Mouse (Mus musculus) intestine, embryonic 16.5 days (tissue): ENCODE results near the gene Samd1. TPM values are rescaled to one million over a fixed set of nuclear protein-coding genes. Genes with fewer than 3 reads are reported as not detected.
"Not testable (repeated sequence)": the region's sequence is repeated elsewhere in the genome, so short reads cannot be mapped to it uniquely, and the experiment has no call there.

ENCODE experiments used
- ATAC-seq: fragments of 200-750 bp; cut with Nextera tagmentation; 2 replicates; pipeline ENCODE4 v1.8.0; 2017; ENCODE audit warnings: moderate TSS enrichment, moderate library complexity
- H3K27ac ChIP-seq: fragments of 300-500 bp; sonication (generic); 2 replicates; pipeline ENCODE4 v1.5.1; 2014; ENCODE audit warnings: mild to moderate bottlenecking, low read length
- H3K27me3 ChIP-seq: fragments of 300-500 bp; sonication (generic); replicated peaks from 2 replicates; pipeline ENCODE4 v1.6.1; 2014; ENCODE audit warnings: low read length, control low read depth, mixed read lengths; ENCODE audit not compliant: control insufficient read depth, insufficient read depth
- H3K36me3 ChIP-seq: fragments of 300-500 bp; sonication (generic); 2 replicates; pipeline ENCODE4 v1.6.1; 2014; ENCODE audit warnings: low read length, control low read depth; ENCODE audit not compliant: control insufficient read depth, insufficient read depth
- H3K4me1 ChIP-seq: fragments of 300-500 bp; sonication (generic); 2 replicates; pipeline ENCODE4 v1.6.1; 2014; ENCODE audit warnings: low read length, control low read depth, mixed read lengths; ENCODE audit not compliant: control insufficient read depth, insufficient read depth
- H3K4me2 ChIP-seq: fragments of 300-500 bp; sonication (generic); 2 replicates; pipeline ENCODE4 v1.6.1; 2014; ENCODE audit warnings: low read depth, low read length, control low read depth
- H3K4me3 ChIP-seq: fragments of 300-500 bp; sonication (generic); 2 replicates; pipeline ENCODE4 v1.5.1; 2014; ENCODE audit warnings: mild to moderate bottlenecking, low read length
- H3K9ac ChIP-seq: fragments of 300-500 bp; sonication (generic); 2 replicates; pipeline ENCODE4 v1.6.1; 2014; ENCODE audit warnings: low read depth, low read length
- H3K9me3 ChIP-seq: fragments of 300-500 bp; sonication (generic); 2 replicates; pipeline ENCODE4 v1.6.1; 2016; ENCODE audit warnings: low read length, control low read depth; ENCODE audit not compliant: control insufficient read depth
- WGBS: fragments of 180-500 bp; shearing (Covaris S2); extraction: QIAGEN DNeasy Blood & Tissue Kit; methylation state at CpG from one replicate; pipeline ENCODE4 v1.1.7; 2014; 5-methylcytosine and 5-hydroxymethylcytosine counted together
- polyA plus RNA-seq: library from polyadenylated mRNA; unstranded; fragments of >200 nt; fragmentation: Nextera tagmentation; extraction: Ambion mirVana; gene quantifications from 2 replicates; pipeline ENCODE4 v1.2.1, GENCODE M21; 2015

The Samd1 gene
- polyA plus RNA-seq, 1 experiment from 2014 or later, result 5.8 TPM

- WGBS, result under 1% methylated on average over 30 of the region's 30 CpGs
- Histone ChIP-seq H3K36me3 (no peaks in the 10 kb centered on the region), H3K4me2 (peak overlapping the region; percentile 92), H3K4me3 (peak overlapping the region; percentile 66), H3K27ac (peak overlapping the region; percentile 89), H3K4me1 (peaks cover 26% of the 10 kb centered on the region), H3K9me3 (no peaks in the 10 kb centered on the region), H3K9ac (peak overlapping the region; percentile 83), H3K27me3 (no peaks in the 10 kb centered on the region)
- ATAC-seq, result peak; percentile 88
These were observed 7.2 kb downstream of the Samd1 start for GRCm38 (mm10) chr8:84004533-84005201.

GRCm38 (mm10) chr8:84005502-84005901, 8.0 kb downstream of the Samd1 start:
- not testable (repeated sequence) for H3K27ac ChIP-seq, H3K4me3 ChIP-seq, H3K27me3 ChIP-seq, ATAC-seq, H3K36me3 ChIP-seq, H3K9ac ChIP-seq, H3K9me3 ChIP-seq
- H3K4me2 ChIP-seq, result peak overlapping the region; percentile 92; the same call in 1 of the 2 replicates
- 95% methylated on average over 7 of the region's 7 CpGs for WGBS
- peaks cover 30% of the 10 kb centered on the region for H3K4me1 ChIP-seq

GRCm38 (mm10) chr8:84008362-84008761, 10.9 kb downstream of the Samd1 start:
- Histone ChIP-seq H3K27ac (no peak overlapping the region), H3K4me1 (peaks cover 39% of the 10 kb centered on the region), H3K4me3 (no peak overlapping the region), H3K9me3 (no peaks in the 10 kb centered on the region), H3K4me2 (no peak overlapping the region), H3K36me3 (no peaks in the 10 kb centered on the region), H3K27me3 (peaks cover 27% of the 10 kb centered on the region), H3K9ac (no peak overlapping the region)
- no peak for ATAC-seq
- WGBS, result 34% methylated on average over 7 of the region's 7 CpGs

GRCm38 (mm10) chr8:84009876-84010275, 12.4 kb downstream of the Samd1 start:
- Histone ChIP-seq H3K9ac (no peak overlapping the region), H3K4me3 (peak overlapping the region; percentile 7; the same call in 1 of the 2 replicates), H3K36me3 (no peaks in the 10 kb centered on the region), H3K4me1 (peaks cover 29% of the 10 kb centered on the region), H3K27ac (no peak overlapping the region), H3K4me2 (no peak overlapping the region), H3K9me3 (no peaks in the 10 kb centered on the region), H3K27me3 (peaks cover 27% of the 10 kb centered on the region)
- ATAC-seq, result no peak
- 2% methylated on average over 11 of the region's 11 CpGs for WGBS

GRCm38 (mm10) chr8:84010625-84011611, 13.4 kb downstream of the Samd1 start:
- WGBS, result 1% methylated on average over 77 of the region's 83 CpGs
- Histone ChIP-seq H3K9me3 (no peaks in the 10 kb centered on the region), H3K4me1 (peaks cover 26% of the 10 kb centered on the region), H3K9ac (peak overlapping the region; percentile 66), H3K27ac (peak overlapping the region; percentile 27; the same call in 1 of the 2 replicates), H3K4me3 (peak overlapping the region; percentile 59), H3K27me3 (peaks cover 27% of the 10 kb centered on the region), H3K36me3 (no peaks in the 10 kb centered on the region), H3K4me2 (peak overlapping the region; percentile 99)
- peak; percentile 58 for ATAC-seq

- H3K27ac ChIP-seq, result peak within 1 kb of the TSS; percentile 27; the same call in 1 of the 2 replicates
- peak within 1 kb of the TSS; percentile 59 for H3K4me3 ChIP-seq
- peak; percentile 83 for ATAC-seq
- peaks cover 26% of the 10 kb centered on the region for H3K4me1 ChIP-seq
- H3K27me3 ChIP-seq, result peaks cover 27% of the 10 kb centered on the region
- H3K9me3 ChIP-seq, result no peaks in the 10 kb centered on the region
- WGBS, result under 1% methylated on average over 45 of the region's 45 CpGs
- peak within 1 kb of the TSS; percentile 99 for H3K4me2 ChIP-seq
- peak within 1 kb of the TSS; percentile 66 for H3K9ac ChIP-seq
- H3K36me3 ChIP-seq, result no peaks in the 10 kb centered on the region
These were observed 14.4 kb downstream of the Samd1 start, which contains the start of gene 2210011C24Rik for GRCm38 (mm10) chr8:84011705-84012498. 2210011C24Rik (minus strand) TSS chr8:84012171.

GRCm38 (mm10) chr8:84012499-84013165, 15.2 kb downstream of the Samd1 start:
- Histone ChIP-seq H3K27ac (no peak overlapping the region), H3K27me3 (peaks cover 27% of the 10 kb centered on the region), H3K4me2 (peak overlapping the region; percentile 99), H3K9ac (peak overlapping the region; percentile 54), H3K36me3 (no peaks in the 10 kb centered on the region), H3K4me3 (peak overlapping the region; percentile 59), H3K4me1 (peaks cover 26% of the 10 kb centered on the region), H3K9me3 (no peaks in the 10 kb centered on the region)
- 17% methylated on average over 35 of the region's 35 CpGs for WGBS
- ATAC-seq, result peak; percentile 11; the same call in 1 of the 2 replicates

- Histone ChIP-seq H3K36me3 (no peaks in the 10 kb centered on the region), H3K4me1 (peaks cover 25% of the 10 kb centered on the region), H3K4me2 (no peak overlapping the region), H3K27ac (no peak overlapping the region), H3K9me3 (no peaks in the 10 kb centered on the region), H3K4me3 (no peak overlapping the region), H3K9ac (no peak overlapping the region), H3K27me3 (peaks cover 20% of the 10 kb centered on the region)
- 96% methylated on average over 5 of the region's 5 CpGs for WGBS
- ATAC-seq, result no peak
These were observed 18.4 kb downstream of the Samd1 start for GRCm38 (mm10) chr8:84015833-84016232.
